9 mouse cellular contexts compared by ENCODE assay signal in the genomic region with DNA sequence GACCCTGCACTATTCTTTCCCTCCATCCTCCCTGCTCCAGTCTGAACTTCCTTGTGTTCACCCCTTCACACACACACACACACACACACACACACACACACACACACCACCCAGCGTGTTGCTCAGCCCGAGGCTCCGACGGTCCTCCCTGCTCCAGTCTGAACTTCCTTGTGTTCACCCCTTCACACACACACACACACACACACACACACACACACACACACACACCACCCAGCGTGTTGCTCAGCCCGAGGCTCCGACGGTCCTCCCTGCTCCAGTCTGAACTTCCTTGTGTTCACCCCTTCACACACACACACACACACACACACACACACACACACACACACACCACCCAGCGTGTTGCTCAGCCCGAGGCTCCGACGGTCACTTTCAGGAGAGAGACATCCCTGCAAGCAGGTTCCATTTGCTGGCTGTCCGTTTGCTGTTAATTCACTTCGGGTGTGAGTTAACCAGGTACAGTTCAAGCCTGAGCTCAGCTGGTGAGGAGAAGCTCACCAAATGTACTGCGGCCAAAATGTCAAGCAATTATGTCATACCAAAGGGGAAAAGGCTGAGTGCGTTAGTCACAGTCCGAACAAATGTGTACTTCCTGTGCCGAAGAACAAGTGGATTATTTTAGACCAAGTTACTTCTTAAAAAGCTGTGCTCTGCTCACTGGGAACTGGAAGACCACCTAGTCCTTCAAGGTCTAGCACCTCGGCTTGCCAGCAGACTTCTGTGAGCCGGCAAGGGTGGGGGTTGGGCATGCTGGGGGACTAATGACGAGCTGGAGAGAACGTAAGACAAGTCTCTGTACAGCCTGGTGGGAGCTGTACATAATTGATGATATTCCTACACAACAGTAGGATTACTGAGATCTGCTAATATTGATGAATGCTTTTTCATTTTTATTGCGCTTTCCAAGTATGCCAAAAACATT. TPM values are rescaled to one million over a fixed set of nuclear protein-coding genes. Genes with fewer than 3 reads are reported as not detected.
DNase-seq lines count a peak whose midpoint lies in the region; ATAC-seq lines count a peak whose summit lies in the region.
"Not testable (repeated sequence)": the region's sequence is repeated elsewhere in the genome, so short reads cannot be mapped to it uniquely, and the experiment has no call there.
"Had no signal": no experiment of that assay in that cellular context is flagged by ENCODE, and none has a peak within 500 bp of the region (broad histone marks: within the 10 kb centered on the region; RNA-seq: fewer than 3 reads in every experiment).

No protein-coding gene starts in this region.

- H3K27ac ChIP-seq in heart, embryonic 15.5 days; kidney, embryonic 15.5 days; liver, embryonic 11.5 days (ENCODE audit: low read depth, low read length): not testable (repeated sequence)

- not testable (repeated sequence) for H3K36me3 ChIP-seq in heart, embryonic 15.5 days; kidney, embryonic 15.5 days; liver, embryonic 11.5 days (ENCODE audit: control insufficient read depth, insufficient read depth, low read length)

- H3K4me2 ChIP-seq in heart, embryonic 15.5 days: peak overlapping the region; percentile 36
- H3K4me2 ChIP-seq in kidney, embryonic 15.5 days: peak overlapping the region; percentile 27; the same call in 1 of the 2 replicates
- H3K4me2 ChIP-seq in liver, embryonic 11.5 days: peak overlapping the region; percentile 16; the same call in 1 of the 2 replicates

- WGBS in heart, embryonic 15.5 days: 52% methylated on average over 19 of the region's 23 CpGs
- 46% methylated on average over 17 of the region's 23 CpGs for WGBS in kidney, embryonic 15.5 days
- WGBS in liver, embryonic 11.5 days: 62% methylated on average over 15 of the region's 23 CpGs

- peak; percentile 20 for DNase-seq in adrenal gland, adult 2 months
- DNase-seq in heart, adult 11 months: peak; percentile 75
- not testable (repeated sequence) for DNase-seq in liver, embryonic 11.5 days (ENCODE audit: low spot score)
- DNase-seq in testis, postnatal 14 days (ENCODE audit: low spot score): peak; percentile 9

- not testable (repeated sequence) for H3K4me3 ChIP-seq in heart, embryonic 15.5 days; kidney, embryonic 15.5 days (replicated peaks); liver, embryonic 11.5 days (ENCODE audit: low read depth, low read length)

- H3K4me1 ChIP-seq in heart, embryonic 15.5 days (replicated peaks); kidney, embryonic 15.5 days; liver, embryonic 11.5 days (replicated peaks; ENCODE audit: control insufficient read depth, insufficient read depth, low read length): not testable (repeated sequence)

- ATAC-seq in common myeloid progenitor, adult 5-6 weeks (replicated peaks; ENCODE audit: low read depth, poor library complexity, severe bottlenecking): peak; percentile 25; the same call in 1 of the 2 replicates
- not testable (repeated sequence) for ATAC-seq in heart, embryonic 15.5 days (replicated peaks; ENCODE audit: insufficient number of reproducible peaks, insufficient read depth, low FRiP score, low read depth); liver, embryonic 11.5 days (replicated peaks; ENCODE audit: low FRiP score)
- ATAC-seq in kidney, embryonic 15.5 days (replicated peaks; ENCODE audit: low FRiP score): 0 out of 2 replicates have a peak, but pooled peaks have one; percentile 29
- peak; percentile 60 for ATAC-seq in megakaryocyte progenitor cell, adult 5-6 weeks (replicated peaks; ENCODE audit: poor library complexity)

- H3K9ac ChIP-seq in heart, embryonic 15.5 days; kidney, embryonic 15.5 days; liver, embryonic 11.5 days (ENCODE audit: low read depth, low read length): not testable (repeated sequence)

- not testable (repeated sequence) for H3K9me3 ChIP-seq in heart, embryonic 15.5 days (replicated peaks); kidney, embryonic 15.5 days (replicated peaks); liver, embryonic 11.5 days (ENCODE audit: control insufficient read depth, low read length)

- H3K27me3 ChIP-seq in heart, embryonic 15.5 days; kidney, embryonic 15.5 days; liver, embryonic 11.5 days (replicated peaks; ENCODE audit: control insufficient read depth, insufficient read depth, low read length): not testable (repeated sequence)

RNA-seq across cellular contexts. Expression of gene Wwc2, which starts 52.0 kb away (rescaled TPM):
- 10 to 100 TPM; 21.9 to 25.7 TPM for total RNA-seq in adrenal gland, adult 2 months (2021)
- 13.0 and 13.1 TPM in 2 replicates for polyA plus RNA-seq in adrenal gland, adult 2 months (2012; rRNA removed)
- total RNA-seq in common myeloid progenitor, adult 5-6 weeks (2017): 6.4 and 8.9 TPM in 2 replicates
- polyA plus RNA-seq in heart, embryonic 15.5 days (2015; fragmentation: Nextera tagmentation; extraction: Ambion mirVana): 11.7 and 12.3 TPM in 2 replicates
- 16.3 and 18.0 TPM in 2 replicates for polyA plus RNA-seq in kidney, embryonic 15.5 days (2015; fragmentation: Nextera tagmentation; extraction: Ambion mirVana)
- 6.2 and 7.3 TPM in 2 replicates for polyA plus RNA-seq in liver, embryonic 11.5 days (2014; fragmentation: Nextera tagmentation; extraction: Ambion mirVana)
- total RNA-seq in megakaryocyte progenitor cell, adult 5-6 weeks (2015): 5.2 and 6.1 TPM in 2 replicates
- total RNA-seq in megakaryocyte progenitor cell, adult 5-6 weeks (2017): 5.6 and 6.3 TPM in 2 replicates

RNA-seq across cellular contexts. Expression of gene Dctd, which starts 56.2 kb away (rescaled TPM):
- 1 to 10 TPM; 2.6 to 3.0 TPM for total RNA-seq in adrenal gland, adult 2 months (2021)
- polyA plus RNA-seq in adrenal gland, adult 2 months (2012; rRNA removed): 2.6 and 2.8 TPM in 2 replicates
- 60.0 and 72.9 TPM in 2 replicates for total RNA-seq in common myeloid progenitor, adult 5-6 weeks (2017)
- polyA plus RNA-seq in heart, embryonic 15.5 days (2015; fragmentation: Nextera tagmentation; extraction: Ambion mirVana): 21.0 and 26.2 TPM in 2 replicates
- polyA plus RNA-seq in kidney, embryonic 15.5 days (2015; fragmentation: Nextera tagmentation; extraction: Ambion mirVana): 36.7 and 36.8 TPM in 2 replicates
- 41.1 and 41.7 TPM in 2 replicates for polyA plus RNA-seq in liver, embryonic 11.5 days (2014; fragmentation: Nextera tagmentation; extraction: Ambion mirVana)
- 52.8 and 61.8 TPM in 2 replicates for total RNA-seq in megakaryocyte progenitor cell, adult 5-6 weeks (2015)
- total RNA-seq in megakaryocyte progenitor cell, adult 5-6 weeks (2017): 59.5 and 67.3 TPM in 2 replicates
- total RNA-seq: neutrophil, adult 5-6 weeks had no signal
